Mouse (Mus musculus) olfactory bulb, adult 2 months (tissue): Measurements from ENCODE around the gene Aig1.

ENCODE experiments used
- CTCF ChIP-seq: fragments of 200-500 bp; IDR thresholded peaks from 2 replicates; pipeline ENCODE4 v1.5.1; 2012; ENCODE audit warnings: low read depth, mild to moderate bottlenecking, low read length, moderate library complexity; ENCODE audit not compliant: insufficient read depth
- POLR2A ChIP-seq: fragments of 200-500 bp; IDR thresholded peaks from 2 replicates; pipeline ENCODE4 v1.6.1; 2012; ENCODE audit warnings: mild to moderate bottlenecking, low read depth, low read length, moderate library complexity; ENCODE audit not compliant: insufficient read depth

DNA sequence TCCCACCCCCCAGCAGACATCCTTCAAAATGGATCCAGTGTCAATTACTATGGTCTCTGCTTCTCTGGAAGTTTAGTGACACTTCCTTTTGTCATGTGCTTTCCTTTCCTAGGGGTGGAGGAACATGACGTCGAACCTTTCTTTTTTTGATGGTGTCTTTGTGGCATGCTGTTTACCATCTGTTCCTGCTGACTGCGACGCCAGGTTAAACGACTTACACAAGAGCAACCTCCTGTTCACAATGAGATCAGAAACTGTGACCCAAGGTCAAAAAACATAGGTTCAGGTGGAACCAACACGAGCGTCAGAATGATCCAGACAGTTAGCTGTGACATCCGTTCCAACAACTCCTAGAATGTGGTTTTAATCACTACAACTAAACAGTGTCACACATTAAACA lies 166.7 kb downstream of the Aig1 start:
- TF ChIP-seq POLR2A (no peak), CTCF (no peak)
